Mouse (Mus musculus): Measurements from ENCODE around the gene Zfp202. TPM values are rescaled to one million over a fixed set of nuclear protein-coding genes. Genes with fewer than 3 reads are reported as not detected.
A peak's percentile ranks its signal among the peaks of the same experiment; 100 is the strongest.

Zfp202 gene
- total and polyA plus RNA-seq, 2 experiments from 2014 or later, result 1.5 to 2.4 TPM

GRCm38 (mm10) chr9:40234233-40235072, 42.3 kb downstream of the Zfp202 start:
- 72% methylated on average over 10 of the region's 10 CpGs for whole genome bisulfite sequencing
- no peak overlapping the region for H3K27ac ChIP-seq (ENCODE audit: low read depth)
- H3K9me3 ChIP-seq (replicated peaks; ENCODE audit: control insufficient read depth, low read length), result no peaks in the 10 kb centered on the region
- no peak overlapping the region for H3K4me3 ChIP-seq (ENCODE audit: low read depth, low read length)
- H3K4me2 ChIP-seq (ENCODE audit: low read depth, low read length), result no peak overlapping the region
- H3K27me3 ChIP-seq (ENCODE audit: control insufficient read depth, insufficient read depth, low read length), result no peaks in the 10 kb centered on the region
- no peaks in the 10 kb centered on the region for H3K36me3 ChIP-seq (replicated peaks; ENCODE audit: control insufficient read depth, insufficient read depth, low read length)
- TF ChIP-seq CTCF (IDR thresholded peaks at IDR 0.05; ENCODE audit: low read depth) (no peak), EP300 (IDR thresholded peaks at IDR 0.05; ENCODE audit: low read depth) (no peak)
- no peak overlapping the region for H3K9ac ChIP-seq (replicated peaks; ENCODE audit: low read depth, low read length)
- H3K4me1 ChIP-seq (ENCODE audit: control insufficient read depth, insufficient read depth), result no peaks in the 10 kb centered on the region
- ATAC-seq (ENCODE audit: insufficient read depth, low read depth) (no peak), DNase-seq (ENCODE audit: low spot score) (no peak)

- Histone ChIP-seq H3K27ac (ENCODE audit: low read depth) (no peak overlapping the region), H3K4me1 (ENCODE audit: control insufficient read depth, insufficient read depth) (no peaks in the 10 kb centered on the region), H3K4me3 (ENCODE audit: low read depth, low read length) (no peak overlapping the region), H3K27me3 (ENCODE audit: control insufficient read depth, insufficient read depth, low read length) (no peaks in the 10 kb centered on the region), H3K36me3 (replicated peaks; ENCODE audit: control insufficient read depth, insufficient read depth, low read length) (no peaks in the 10 kb centered on the region), H3K9me3 (replicated peaks; ENCODE audit: control insufficient read depth, low read length) (no peaks in the 10 kb centered on the region), H3K9ac (replicated peaks; ENCODE audit: low read depth, low read length) (no peak overlapping the region), H3K4me2 (ENCODE audit: low read depth, low read length) (no peak overlapping the region)
- TF ChIP-seq CTCF (IDR thresholded peaks at IDR 0.05; ENCODE audit: low read depth) (no peak), EP300 (IDR thresholded peaks at IDR 0.05; ENCODE audit: low read depth) (no peak)
- 79% methylated on average over 7 of the region's 7 CpGs for WGBS
- ATAC-seq (ENCODE audit: insufficient read depth, low read depth) (no peak), DNase-seq (ENCODE audit: low spot score) (no peak)
Measured at GRCm38 (mm10) chr9:40235220-40235619, 43.1 kb downstream of the Zfp202 start.

- TF ChIP-seq EP300 (IDR thresholded peaks at IDR 0.05; ENCODE audit: low read depth) (no peak), CTCF (IDR thresholded peaks at IDR 0.05; ENCODE audit: low read depth) (no peak)
- no peak overlapping the region for H3K27ac ChIP-seq (ENCODE audit: low read depth)
- DNase-seq (ENCODE audit: low spot score) (no peak), ATAC-seq (ENCODE audit: insufficient read depth, low read depth) (no peak)
- peaks cover 6% of the 10 kb centered on the region; the same call in 1 of the 2 replicates for H3K27me3 ChIP-seq (ENCODE audit: control insufficient read depth, insufficient read depth, low read length)
- H3K9me3 ChIP-seq (replicated peaks; ENCODE audit: control insufficient read depth, low read length), result no peaks in the 10 kb centered on the region
- no peaks in the 10 kb centered on the region for H3K36me3 ChIP-seq (replicated peaks; ENCODE audit: control insufficient read depth, insufficient read depth, low read length)
- 55% methylated on average over 4 of the region's 4 CpGs for WGBS
- no peaks in the 10 kb centered on the region for H3K4me1 ChIP-seq (ENCODE audit: control insufficient read depth, insufficient read depth)
- H3K4me3 ChIP-seq (ENCODE audit: low read depth, low read length), result no peak overlapping the region
- H3K4me2 ChIP-seq (ENCODE audit: low read depth, low read length), result no peak overlapping the region
- H3K9ac ChIP-seq (replicated peaks; ENCODE audit: low read depth, low read length), result no peak overlapping the region
Measured at GRCm38 (mm10) chr9:40239749-40240148, 47.6 kb downstream of the Zfp202 start.

- Histone ChIP-seq H3K27ac (ENCODE audit: low read depth) (no peak overlapping the region), H3K9ac (replicated peaks; ENCODE audit: low read depth, low read length) (no peak overlapping the region), H3K4me3 (ENCODE audit: low read depth, low read length) (no peak overlapping the region), H3K36me3 (replicated peaks; ENCODE audit: control insufficient read depth, insufficient read depth, low read length) (no peaks in the 10 kb centered on the region), H3K27me3 (ENCODE audit: control insufficient read depth, insufficient read depth, low read length) (peaks cover 6% of the 10 kb centered on the region; the same call in 1 of the 2 replicates), H3K9me3 (replicated peaks; ENCODE audit: control insufficient read depth, low read length) (no peaks in the 10 kb centered on the region), H3K4me2 (ENCODE audit: low read depth, low read length) (no peak overlapping the region), H3K4me1 (ENCODE audit: control insufficient read depth, insufficient read depth) (peaks cover 3% of the 10 kb centered on the region; the same call in 1 of the 2 replicates)
- DNase-seq (ENCODE audit: low spot score) (no peak), ATAC-seq (ENCODE audit: insufficient read depth, low read depth) (no peak)
- 33% methylated on average over 5 of the region's 5 CpGs for WGBS
- no peak for TF ChIP-seq EP300 (IDR thresholded peaks at IDR 0.05; ENCODE audit: low read depth)
- no peak for TF ChIP-seq CTCF (IDR thresholded peaks at IDR 0.05; ENCODE audit: low read depth)
Measured at GRCm38 (mm10) chr9:40240311-40240710, 48.2 kb downstream of the Zfp202 start.

GRCm38 (mm10) chr9:40241223-40241801, 49.2 kb downstream of the Zfp202 start:
- Histone ChIP-seq H3K36me3 (replicated peaks; ENCODE audit: control insufficient read depth, insufficient read depth, low read length) (no peaks in the 10 kb centered on the region), H3K4me2 (ENCODE audit: low read depth, low read length) (peak overlapping the region; percentile 70), H3K9me3 (replicated peaks; ENCODE audit: control insufficient read depth, low read length) (no peaks in the 10 kb centered on the region), H3K27me3 (ENCODE audit: control insufficient read depth, insufficient read depth, low read length) (peaks cover 6% of the 10 kb centered on the region; the same call in 1 of the 2 replicates), H3K4me1 (ENCODE audit: control insufficient read depth, insufficient read depth) (peaks cover 4% of the 10 kb centered on the region; the same call in 1 of the 2 replicates), H3K27ac (ENCODE audit: low read depth) (no peak overlapping the region), H3K9ac (replicated peaks; ENCODE audit: low read depth, low read length) (0 out of 2 replicates have a peak overlapping the region, but pooled peaks have one; percentile 22), H3K4me3 (ENCODE audit: low read depth, low read length) (peak overlapping the region; percentile 48)
- ATAC-seq (ENCODE audit: insufficient read depth, low read depth) (peak; percentile 64; the same call in 1 of the 2 replicates), DNase-seq (ENCODE audit: low spot score) (no peak)
- TF ChIP-seq CTCF (IDR thresholded peaks at IDR 0.05; ENCODE audit: low read depth) (no peak), EP300 (IDR thresholded peaks at IDR 0.05; ENCODE audit: low read depth) (no peak)
- WGBS, result 4% methylated on average over 15 of the region's 15 CpGs

All from heart, postnatal 0 days (tissue).